Mouse (Mus musculus) R1 (cell line): ENCODE measurements around the gene Kcns3.

ENCODE experiments used
- DNase-seq: peaks from one replicate; pipeline ENCODE4 v3.0.0-alpha.2; 2018; ENCODE audit warnings: low read depth, low spot score

Kcns3 gene

DNA sequence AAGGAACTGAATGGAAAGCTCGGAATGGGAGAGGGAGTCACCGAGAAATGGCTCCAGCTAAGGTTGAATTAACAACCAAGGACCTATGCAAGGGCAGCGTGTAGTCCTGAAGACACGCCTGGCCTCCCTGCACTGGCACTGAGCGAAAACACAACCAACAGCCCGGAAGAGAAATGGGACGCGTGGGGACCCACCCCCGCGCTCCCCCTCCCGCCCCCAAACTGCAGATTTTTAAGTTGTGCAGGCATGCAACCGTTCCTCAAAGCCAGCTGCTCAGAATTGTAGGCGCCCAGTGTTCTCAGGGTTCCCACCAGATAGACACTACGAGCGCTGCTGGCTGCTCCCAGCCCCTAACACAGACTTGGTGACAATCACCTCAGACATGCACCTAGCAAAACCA lies at the start of gene Kcns3:
Gene Kcns3 (minus strand): TSS at position 42 of the 400 bp plus-strand sequence.
- no peak for DNase-seq

DNA sequence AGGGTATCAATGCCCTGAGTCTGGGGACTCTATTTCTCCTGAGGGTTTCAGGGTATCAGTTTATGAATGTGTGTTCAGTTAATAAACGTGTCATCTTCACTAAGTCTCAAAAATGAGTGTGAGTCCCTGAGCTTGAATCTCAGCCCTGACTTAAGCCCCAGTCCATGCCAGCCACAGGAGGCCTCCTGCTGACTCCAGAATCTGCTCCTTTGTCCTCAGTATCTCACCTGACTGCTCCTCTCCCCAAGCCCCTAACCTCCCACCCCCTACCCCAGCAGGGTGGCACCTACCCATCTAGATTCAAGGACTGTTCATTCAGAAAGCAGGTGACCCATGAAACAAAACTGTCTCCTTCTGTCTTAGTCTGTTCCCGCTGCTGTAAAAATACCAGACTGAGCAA lies 47.7 kb upstream of the Kcns3 start:
- peak; percentile 59 for DNase-seq

- DNase-seq = no peak
These were observed 47.2 kb upstream of the Kcns3 start for GRCm38 (mm10) chr12:11198026-11198425.

GRCm38 (mm10) chr12:11196830-11197229 lies 46.0 kb upstream of the Kcns3 start:
- DNase-seq = no peak

GRCm38 (mm10) chr12:11196142-11196597 lies 45.3 kb upstream of the Kcns3 start:
- peak; percentile 79 for DNase-seq

DNA sequence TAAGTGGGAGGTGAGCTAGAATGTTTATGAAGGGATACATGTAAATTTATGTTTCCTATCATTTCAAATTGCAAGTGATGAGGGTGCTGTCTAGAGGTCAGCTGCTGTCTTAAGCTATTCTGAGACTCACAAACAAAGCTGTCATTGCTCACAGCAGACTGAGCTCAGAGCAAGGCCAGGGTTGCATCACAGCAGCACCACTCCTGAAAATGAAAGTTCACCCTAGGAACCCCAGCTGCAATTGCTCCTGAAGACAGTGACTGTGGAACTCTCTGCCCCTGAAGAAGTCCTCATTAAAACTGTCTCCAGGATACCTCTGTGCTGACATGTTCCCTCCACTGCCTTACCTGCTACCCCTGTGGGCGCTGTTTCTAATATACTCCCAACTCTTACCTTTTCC lies 44.2 kb upstream of the Kcns3 start:
- no peak for DNase-seq

- peak; percentile 86 for DNase-seq
These were observed 27.8 kb upstream of the Kcns3 start for GRCm38 (mm10) chr12:11178486-11179154.

DNA sequence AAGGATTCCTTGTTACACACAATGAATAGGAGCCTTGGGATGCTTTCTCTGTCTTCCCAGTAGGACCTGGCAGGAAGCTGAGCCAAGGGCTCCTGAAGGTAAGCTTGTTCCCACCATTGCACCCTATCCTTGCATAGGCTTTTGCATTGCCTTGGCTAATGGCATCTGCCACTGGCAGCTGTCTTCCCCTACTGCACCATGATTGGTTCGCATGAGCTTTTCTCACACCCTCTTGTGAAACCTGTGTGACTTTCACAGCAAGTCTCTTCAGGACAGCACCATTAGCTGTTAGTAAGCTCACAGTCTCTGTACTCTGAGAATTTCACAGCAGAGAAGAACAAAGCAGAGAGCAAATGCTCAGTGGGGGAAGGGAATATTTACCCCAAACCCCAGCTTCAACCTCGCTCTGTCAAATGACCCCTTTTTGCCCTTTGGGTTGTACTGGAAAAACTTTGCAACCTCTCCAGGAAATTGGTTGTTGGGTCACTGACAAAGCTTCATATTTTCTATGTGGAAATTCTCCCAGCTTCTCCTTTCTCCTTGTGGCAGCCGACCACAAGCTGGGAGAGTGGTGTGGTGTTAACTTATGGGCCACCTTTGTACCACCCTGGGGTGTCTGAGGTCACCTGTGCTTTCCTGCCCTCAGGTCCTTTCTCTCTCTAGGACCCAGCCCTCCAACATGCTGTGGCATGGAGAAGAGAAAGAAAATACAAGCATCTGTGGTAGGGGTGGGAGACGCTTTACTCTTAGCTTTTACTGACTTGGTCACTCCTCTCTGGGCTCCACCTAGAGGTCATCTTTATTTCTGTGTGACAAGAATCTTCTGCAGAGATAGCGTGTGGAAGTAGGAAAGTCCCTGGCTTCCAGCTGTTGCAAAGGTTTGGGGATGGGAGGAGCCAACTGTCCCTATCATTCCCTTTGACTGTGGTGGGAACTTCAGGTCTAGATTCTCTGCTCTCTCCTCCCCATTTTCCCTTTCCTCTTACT lies 26.8 kb upstream of the Kcns3 start:
- peak; percentile 37 for DNase-seq

GRCm38 (mm10) chr12:11158670-11159069 lies 7.8 kb upstream of the Kcns3 start:
- no peak for DNase-seq

- DNase-seq = no peak
These were observed 4.3 kb upstream of the Kcns3 start for GRCm38 (mm10) chr12:11155123-11155522.

DNA sequence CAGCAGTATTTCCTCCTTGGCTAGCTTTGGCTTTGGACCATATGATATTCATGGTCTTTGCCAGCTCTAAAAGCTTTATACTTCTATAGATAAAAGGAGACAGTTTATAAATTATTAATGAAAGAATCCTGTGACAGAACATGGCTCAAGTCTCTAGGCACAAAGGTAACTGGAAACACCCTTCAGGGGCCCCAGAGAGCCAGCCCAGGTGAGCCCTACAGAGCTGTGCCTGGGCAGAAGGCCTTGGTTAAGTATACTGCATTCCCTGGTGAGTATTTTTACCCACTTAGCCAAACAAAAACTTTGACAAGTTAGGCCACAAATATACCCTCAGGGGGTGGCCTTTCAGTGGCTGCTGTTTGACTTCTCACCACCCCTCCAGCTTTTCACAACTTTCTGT lies 2.7 kb upstream of the Kcns3 start:
- DNase-seq = no peak

DNA sequence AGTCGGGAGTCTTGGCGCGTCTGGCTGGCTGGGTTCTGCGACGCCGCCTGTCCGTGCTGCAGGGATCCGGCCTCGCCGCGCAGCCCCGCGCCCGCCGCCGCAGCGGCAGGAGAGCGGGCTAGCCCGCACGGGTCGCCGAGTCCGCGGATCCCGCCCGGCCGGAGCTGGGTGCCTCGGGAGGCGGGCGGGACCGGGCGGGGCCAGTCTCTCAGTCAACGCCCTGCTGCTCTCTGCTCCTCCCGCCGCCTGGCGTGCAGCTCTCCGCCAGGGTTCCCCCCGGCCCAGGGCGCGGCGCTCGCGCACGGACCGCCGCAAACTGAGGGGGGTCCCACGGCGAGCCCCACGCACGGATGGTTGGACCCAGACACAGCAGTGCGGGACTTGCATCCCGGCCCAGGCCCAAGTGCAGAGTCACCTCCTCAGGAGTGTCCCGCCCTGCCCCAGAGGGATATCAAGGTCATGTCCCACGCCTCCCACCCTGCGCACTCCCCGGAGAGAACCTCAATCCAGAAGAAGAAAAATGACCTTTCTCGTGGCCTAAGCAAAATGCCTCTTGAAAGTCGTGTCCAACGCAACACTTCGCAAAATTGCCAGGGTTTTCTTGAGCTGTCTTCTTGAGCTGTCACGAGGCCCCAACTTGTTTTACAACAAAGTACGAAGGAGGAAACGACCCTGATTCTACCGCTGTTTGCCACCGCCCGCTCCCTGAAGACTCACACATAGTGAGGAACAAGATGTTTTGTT lies 492 bp downstream of the Kcns3 start:
- DNase-seq = peak; percentile 54

- peak; percentile 84 for DNase-seq
These were observed 1.2 kb downstream of the Kcns3 start for GRCm38 (mm10) chr12:11149421-11150191.

- no peak for DNase-seq
These were observed 1.8 kb downstream of the Kcns3 start for GRCm38 (mm10) chr12:11149121-11149420.

GRCm38 (mm10) chr12:11144894-11145293 lies 6.0 kb downstream of the Kcns3 start:
- no peak for DNase-seq

- DNase-seq = no peak
These were observed 18.4 kb downstream of the Kcns3 start for GRCm38 (mm10) chr12:11132418-11132817.

GRCm38 (mm10) chr12:11129188-11129587 lies 21.7 kb downstream of the Kcns3 start:
- peak; percentile 57 for DNase-seq

GRCm38 (mm10) chr12:11126186-11126759 lies 24.6 kb downstream of the Kcns3 start:
- no peak for DNase-seq

GRCm38 (mm10) chr12:11101565-11101964 lies 49.3 kb downstream of the Kcns3 start:
- DNase-seq = no peak

DNA sequence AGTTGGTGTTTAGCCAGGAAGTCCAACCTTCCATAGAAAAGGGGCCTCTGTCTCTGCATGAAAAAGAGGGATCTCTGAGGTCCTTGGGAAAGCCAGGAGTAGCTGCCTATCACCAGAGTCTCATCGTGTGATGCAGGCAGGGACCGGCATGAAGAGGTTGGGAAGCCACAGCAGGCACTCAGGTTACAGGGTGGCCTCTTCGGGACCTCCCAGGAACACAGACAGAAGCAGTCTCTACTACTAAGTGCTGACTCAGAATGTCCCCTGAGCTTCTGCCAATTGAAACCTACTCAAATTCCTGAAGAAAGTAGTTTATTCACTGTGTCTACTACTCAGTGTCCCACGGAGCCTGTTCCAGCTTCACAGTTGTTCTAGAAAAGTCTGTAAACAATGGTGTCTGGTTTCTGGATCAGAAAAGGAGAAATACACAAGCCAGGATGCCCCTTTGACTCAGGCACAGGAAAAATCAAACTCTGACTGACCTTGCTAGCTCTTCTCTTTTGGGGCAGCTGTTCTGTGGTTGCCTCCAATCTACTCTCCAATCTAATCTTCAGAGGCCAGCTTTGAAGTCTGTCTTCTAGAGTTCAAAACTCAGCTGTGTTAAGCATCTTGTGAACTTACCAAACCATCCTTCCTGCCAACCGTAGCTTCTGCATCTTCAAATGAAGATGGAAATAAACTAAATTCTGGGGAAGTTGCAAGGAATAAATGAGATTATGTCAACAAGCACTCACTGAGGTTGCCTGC lies 62.1 kb downstream of the Kcns3 start:
- no peak for DNase-seq
